Mouse (Mus musculus) heart, adult 2 months (tissue): ENCODE measurements at regions not wholly inside any gene's neighbourhood (a gene's known extent, or its start where the extent isn't known, plus 50 kb on each side); places are given as distances from the start of the nearest gene placed in this dataset.

ENCODE experiments used
- DNase-seq, 2 experiments: peaks; one replicate each; pipeline ENCODE4 v3.0.0; 2021
- H3K27ac ChIP-seq: fragments of 200-600 bp; 2 replicates; pipeline ENCODE4 v1.8.1; 2022
- H3K27me3 ChIP-seq: fragments of 200-500 bp; 2 replicates; pipeline ENCODE4 v1.6.1; 2012; ENCODE audit warnings: mild to moderate bottlenecking, low read length, inconsistent platforms, mixed read lengths; ENCODE audit not compliant: control insufficient read depth, insufficient read depth
- H3K36me3 ChIP-seq: fragments of 200-500 bp; 2 replicates; pipeline ENCODE4 v1.6.1; 2012; ENCODE audit warnings: low read length, inconsistent platforms; ENCODE audit not compliant: control insufficient read depth, insufficient read depth
- H3K4me1 ChIP-seq: fragments of 200-500 bp; 2 replicates; pipeline ENCODE4 v1.6.1; 2011; ENCODE audit warnings: low read length; ENCODE audit not compliant: control insufficient read depth, insufficient read depth
- H3K4me3 ChIP-seq: fragments of 200-600 bp; 2 replicates; pipeline ENCODE4 v1.8.1; 2022
- H3K79me2 ChIP-seq: fragments of 200-500 bp; replicated peaks from 2 replicates; pipeline ENCODE4 v1.6.1; 2012; ENCODE audit warnings: mild to moderate bottlenecking, inconsistent platforms, low read length, moderate library complexity, mixed read lengths; ENCODE audit not compliant: control insufficient read depth, insufficient read depth
- H3K9ac ChIP-seq: fragments of 200-500 bp; 2 replicates; pipeline ENCODE4 v1.6.1; 2012; ENCODE audit warnings: low read depth, mild to moderate bottlenecking, control low read depth, inconsistent platforms, low read length, mixed read lengths
- CTCF ChIP-seq: fragments of 200-600 bp; IDR thresholded peaks from 2 replicates; pipeline ENCODE4 v1.8.1; 2022; ENCODE audit warnings: antibody characterized with exemption, mild to moderate bottlenecking, moderate library complexity
- EP300 ChIP-seq: fragments of 200-500 bp; IDR thresholded peaks from 2 replicates; pipeline ENCODE4 v1.6.1; 2011; ENCODE audit warnings: low read depth, low read length, control low read depth; ENCODE audit not compliant: insufficient read depth
- POLR2A ChIP-seq: fragments of 200-500 bp; IDR thresholded peaks from 2 replicates; pipeline ENCODE4 v1.6.1; 2011; ENCODE audit warnings: mild to moderate bottlenecking, low read depth, low read length, control low read depth; ENCODE audit not compliant: insufficient read depth
- WGBS: fragments of 180-500 bp; shearing (Covaris S2); methylation state at CpG from one replicate; pipeline ENCODE4 v1.1.7; 2018; 5-methylcytosine and 5-hydroxymethylcytosine counted together
- intact Hi-C: fragments of 180-260 bp; cut with DNase I; formaldehyde crosslinking; loops from one replicate; pipeline ENCODE4 v1.15.1; 2025

- no peak overlapping the region for H3K27ac ChIP-seq
- intact Hi-C loops, result loop anchor here (5.0 kb wide), 1 partner anchor 395 kb away; no protein-coding TSS in a partner anchor
- H3K4me3 ChIP-seq, result no peak overlapping the region
- no peak for TF ChIP-seq EP300
- no peak for TF ChIP-seq POLR2A
- TF ChIP-seq CTCF, result no peak
- no peak for DNase-seq
- H3K79me2 ChIP-seq, result no peaks in the 10 kb centered on the region
- H3K27me3 ChIP-seq, result no peaks in the 10 kb centered on the region
- no peak overlapping the region for H3K9ac ChIP-seq
- H3K36me3 ChIP-seq, result no peaks in the 10 kb centered on the region
- 88% methylated on average over 4 of the region's 4 CpGs for WGBS
- no peaks in the 10 kb centered on the region for H3K4me1 ChIP-seq
Observed at GRCm38 (mm10) chr3:39276897-39277296, 390.2 kb downstream of the Fat4 start.

GRCm38 (mm10) chr3:39277310-39277709 lies 390.6 kb downstream of the Fat4 start:
- Histone ChIP-seq H3K27me3 (no peaks in the 10 kb centered on the region), H3K27ac (no peak overlapping the region), H3K4me3 (no peak overlapping the region), H3K9ac (no peak overlapping the region), H3K36me3 (no peaks in the 10 kb centered on the region), H3K79me2 (no peaks in the 10 kb centered on the region), H3K4me1 (no peaks in the 10 kb centered on the region)
- DNase-seq, result no peak
- TF ChIP-seq CTCF, result no peak
- TF ChIP-seq EP300, result no peak
- no peak for TF ChIP-seq POLR2A
- intact Hi-C loops, result loop anchor here (5.0 kb wide), 1 partner anchor 395 kb away; no protein-coding TSS in a partner anchor
- WGBS, result 86% methylated on average over 6 of the region's 6 CpGs

GRCm38 (mm10) chr3:39295255-39295654 lies 408.5 kb downstream of the Fat4 start:
- Histone ChIP-seq H3K27me3 (no peaks in the 10 kb centered on the region), H3K4me3 (no peak overlapping the region), H3K27ac (no peak overlapping the region), H3K4me1 (no peaks in the 10 kb centered on the region), H3K9ac (no peak overlapping the region), H3K79me2 (no peaks in the 10 kb centered on the region), H3K36me3 (no peaks in the 10 kb centered on the region)
- DNase-seq, result no peak
- 54% methylated on average over 3 of the region's 3 CpGs for WGBS
- intact Hi-C loops, result no loop called here
- TF ChIP-seq CTCF (no peak), EP300 (no peak), POLR2A (no peak)

DNA sequence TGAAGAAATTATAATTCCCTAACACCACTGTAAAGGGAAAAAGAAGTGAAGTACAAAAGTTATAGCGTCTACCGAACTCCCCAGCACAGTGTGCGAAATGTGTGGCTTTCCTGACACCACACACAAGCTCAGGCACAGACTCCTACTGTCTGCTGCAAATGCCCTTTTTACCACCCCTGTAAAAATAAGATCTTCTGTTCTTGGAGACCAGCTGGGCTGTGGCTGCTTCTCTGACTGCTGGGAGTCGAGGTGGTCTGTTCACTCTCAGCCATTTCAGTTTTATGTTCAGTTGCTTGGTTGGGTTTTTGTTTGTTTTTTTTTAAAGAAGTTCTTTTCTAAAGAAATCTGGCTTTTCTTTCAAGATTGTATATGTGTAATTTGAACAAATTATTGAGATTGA lies 409.5 kb downstream of the Fat4 start:
- no peaks in the 10 kb centered on the region for H3K4me1 ChIP-seq
- no peak overlapping the region for H3K4me3 ChIP-seq
- no peaks in the 10 kb centered on the region for H3K79me2 ChIP-seq
- DNase-seq, result no peak
- H3K36me3 ChIP-seq, result no peaks in the 10 kb centered on the region
- H3K27ac ChIP-seq, result no peak overlapping the region
- intact Hi-C loops, result no loop called here
- TF ChIP-seq POLR2A, result no peak
- no peak overlapping the region for H3K9ac ChIP-seq
- H3K27me3 ChIP-seq, result no peaks in the 10 kb centered on the region
- WGBS, result 90% methylated on average over 4 of the region's 4 CpGs

- no peak for DNase-seq
- Histone ChIP-seq H3K27ac (no peak overlapping the region), H3K9ac (no peak overlapping the region), H3K79me2 (no peaks in the 10 kb centered on the region), H3K27me3 (no peaks in the 10 kb centered on the region), H3K36me3 (no peaks in the 10 kb centered on the region), H3K4me1 (no peaks in the 10 kb centered on the region), H3K4me3 (no peak overlapping the region)
- TF ChIP-seq CTCF, result no peak
- no peak for TF ChIP-seq POLR2A
- no peak for TF ChIP-seq EP300
- intact Hi-C loops, result no loop called here
- WGBS, result 89% methylated on average over 1 of the region's 1 CpGs
Observed at GRCm38 (mm10) chr3:39309487-39309886, 422.7 kb downstream of the Fat4 start.

GRCm38 (mm10) chr3:39313563-39313962 lies 426.8 kb downstream of the Fat4 start:
- H3K36me3 ChIP-seq, result no peaks in the 10 kb centered on the region
- intact Hi-C loops, result no loop called here
- no peak overlapping the region for H3K9ac ChIP-seq
- no peaks in the 10 kb centered on the region for H3K79me2 ChIP-seq
- WGBS, result 93% methylated on average over 4 of the region's 4 CpGs
- no peaks in the 10 kb centered on the region for H3K27me3 ChIP-seq
- TF ChIP-seq POLR2A, result no peak
- TF ChIP-seq CTCF, result no peak
- no peak for TF ChIP-seq EP300
- no peak overlapping the region for H3K27ac ChIP-seq
- DNase-seq, result no peak
- no peak overlapping the region for H3K4me3 ChIP-seq
- no peaks in the 10 kb centered on the region for H3K4me1 ChIP-seq
